Mouse (Mus musculus) adrenal gland, postnatal 14 days (tissue): ENCODE results near the gene Raph1. TPM values are rescaled to one million over a fixed set of nuclear protein-coding genes. Genes with fewer than 3 reads are reported as not detected.

ENCODE experiments used
- microRNA-seq, 2 experiments: library from miRNA; unstranded; fragments of <30 nt; microRNA quantifications; one replicate each; pipeline ENCODE4 v1.2.0; 2021
- total RNA-seq: library from RNA; stranded (reverse); gene quantifications from 2 replicates; pipeline ENCODE4 v1.2.3, GENCODE M21; 2021

Raph1 gene
- total RNA-seq, 1 experiment from 2014 or later = 154 TPM

Small RNA genes lying within 50 kb of the gene (microRNA-seq; reads per million reads assigned to microRNA genes)
- 0 reads per million in 2 experiments for gene Gm23762

Other genes starting within 250 kb of the Raph1 start
- gene Cyp20a1, start 223.8 kb downstream of the Raph1 start, total RNA-seq = 26.5 and 27.6 TPM in 2 replicates
- 34.2 and 48.1 TPM in 2 replicates for gene Abi2, start 157.5 kb downstream of the Raph1 start, total RNA-seq
- 0.52 and 4.2 TPM in 2 replicates for gene Cd28, start 149.7 kb upstream of the Raph1 start, total RNA-seq